Mouse (Mus musculus) brain, embryonic 14.5 days (tissue): ENCODE data around the gene Tnrc6c. TPM values are rescaled to one million over a fixed set of nuclear protein-coding genes. Genes with fewer than 3 reads are reported as not detected.
A peak's percentile ranks its signal among the peaks of the same experiment; 100 is the strongest.

Source experiments
- DNase-seq: peaks from one replicate; pipeline ENCODE4 v3.0.0-alpha.2; 2011; ENCODE audit warnings: low read depth
- CTCF ChIP-seq: fragments of 200-500 bp; IDR thresholded peaks from 2 replicates; pipeline ENCODE4 v1.5.1; 2012; ENCODE audit warnings: inconsistent platforms, mild to moderate bottlenecking, moderate library complexity, borderline replicate concordance; ENCODE audit not compliant: insufficient read depth, insufficient read length; ENCODE audit errors: extremely low read depth
- POLR2A ChIP-seq: fragments of 200-500 bp; IDR thresholded peaks from 2 replicates; pipeline ENCODE4 v1.6.1; 2012; ENCODE audit warnings: mild to moderate bottlenecking, inconsistent platforms, borderline replicate concordance; ENCODE audit not compliant: poor library complexity, insufficient read depth, insufficient read length, severe bottlenecking; ENCODE audit errors: extremely low read depth
- polyA plus RNA-seq: library from polyadenylated mRNA; depleted of rRNA; stranded (reverse); fragments of >200 nt; gene quantifications from 2 replicates; pipeline ENCODE4 v1.2.3, GENCODE M21; 2012

The Tnrc6c gene
- polyA plus RNA-seq, 1 experiment: 82.0 TPM

GRCm38 (mm10) chr11:117710815-117711294 lies 56.8 kb downstream of the Tnrc6c start:
- DNase-seq: no peak
- TF ChIP-seq POLR2A (no peak), CTCF (no peak)

DNA sequence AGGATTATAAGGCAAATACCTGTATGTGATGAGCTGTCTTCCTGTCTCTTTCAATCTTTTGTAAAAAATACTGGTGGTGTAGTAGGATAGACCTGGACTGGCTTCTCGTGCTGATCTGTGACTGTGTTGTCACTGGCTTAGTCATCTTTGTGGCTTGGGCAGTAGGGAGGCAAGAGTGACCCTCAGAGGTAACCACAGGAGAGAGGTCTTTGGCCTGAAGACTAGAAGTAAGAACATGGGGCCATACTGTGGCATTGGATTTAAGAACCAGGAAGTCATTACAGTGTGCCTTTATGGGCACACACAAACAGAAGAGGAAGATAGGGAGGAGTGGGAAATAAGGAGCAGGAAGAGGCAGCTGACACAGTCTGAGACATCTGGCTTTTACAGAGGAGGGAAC lies 58.0 kb downstream of the Tnrc6c start:
- TF ChIP-seq POLR2A: no peak
- DNase-seq: no peak

- no peak for DNase-seq
- no peak for TF ChIP-seq POLR2A
- TF ChIP-seq CTCF: no peak
Measured at GRCm38 (mm10) chr11:117713375-117713774, 59.3 kb downstream of the Tnrc6c start.

- TF ChIP-seq POLR2A (no peak), CTCF (no peak)
Measured at GRCm38 (mm10) chr11:117718838-117719237, 64.7 kb downstream of the Tnrc6c start.

DNA sequence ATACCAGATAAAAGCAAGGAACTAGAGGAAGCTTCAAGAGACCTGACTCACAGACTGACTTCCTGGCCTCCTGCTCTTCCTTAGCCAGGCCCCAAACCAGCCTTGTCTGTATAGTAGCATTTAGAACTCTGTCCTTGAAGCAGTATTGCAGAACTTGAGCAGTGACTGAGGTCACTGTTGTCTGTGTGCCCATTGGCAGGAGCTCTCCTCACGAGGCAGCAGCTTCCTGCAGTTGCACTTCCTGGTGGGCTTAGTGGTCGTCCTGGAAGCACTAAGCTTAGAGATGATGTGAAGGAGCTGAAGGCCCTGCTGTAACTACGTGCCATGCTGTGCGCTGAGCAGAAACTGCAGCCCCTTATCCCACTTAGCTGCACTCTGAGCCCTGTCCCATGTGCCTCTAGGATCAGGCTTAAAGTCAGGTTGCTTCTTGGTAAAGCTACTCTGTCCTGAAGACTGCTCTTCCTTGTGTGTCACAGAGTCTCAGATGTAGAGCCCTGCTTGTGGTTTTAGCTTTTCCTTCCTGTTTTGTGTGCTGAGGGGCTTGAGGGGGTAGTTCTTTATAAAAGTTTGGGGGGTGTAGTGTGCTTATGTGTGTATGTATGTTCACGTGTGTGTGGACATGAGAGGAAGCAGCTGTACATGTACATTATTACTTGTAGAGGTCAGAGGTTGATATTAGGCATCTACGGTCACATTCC lies 70.7 kb downstream of the Tnrc6c start:
- DNase-seq: no peak
- TF ChIP-seq CTCF (no peak), POLR2A (no peak)

More at GRCm38 (mm10) chr11:117718838-117719237, 64.7 kb downstream of the Tnrc6c start:
- DNase-seq: no peak

- no peak for TF ChIP-seq POLR2A
- no peak for TF ChIP-seq CTCF
- no peak for DNase-seq
Measured at GRCm38 (mm10) chr11:117727031-117727430, 72.9 kb downstream of the Tnrc6c start.

DNA sequence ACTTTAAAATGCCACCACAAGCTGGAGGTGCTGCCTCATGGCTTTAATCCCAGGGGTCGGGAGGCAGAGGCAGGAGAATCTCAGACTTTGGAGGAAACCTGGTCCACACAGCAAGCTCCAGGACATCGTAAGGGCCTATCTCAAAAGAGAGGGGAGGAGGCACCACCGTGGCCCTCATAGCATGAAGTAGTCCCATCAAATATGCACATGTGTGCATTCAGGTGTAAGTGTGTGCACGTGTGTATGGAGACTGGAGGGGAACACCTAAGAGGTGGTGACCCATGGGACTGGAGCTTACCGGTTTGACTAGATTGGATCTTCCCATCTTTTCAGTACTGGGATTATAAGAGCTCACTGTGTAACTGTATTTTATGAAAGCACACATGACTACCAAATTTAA lies 74.2 kb downstream of the Tnrc6c start:
- TF ChIP-seq CTCF: no peak
- no peak for TF ChIP-seq POLR2A
- DNase-seq: no peak

GRCm38 (mm10) chr11:117728841-117729240 lies 74.8 kb downstream of the Tnrc6c start:
- no peak for TF ChIP-seq CTCF
- TF ChIP-seq POLR2A: no peak
- peak; percentile 56 for DNase-seq

- no peak for TF ChIP-seq CTCF
- no peak for TF ChIP-seq POLR2A
- no peak for DNase-seq
Measured at GRCm38 (mm10) chr11:117729341-117729740, 75.3 kb downstream of the Tnrc6c start.

GRCm38 (mm10) chr11:117729798-117730489 lies 75.9 kb downstream of the Tnrc6c start:
- no peak for DNase-seq
- TF ChIP-seq POLR2A: no peak
- TF ChIP-seq CTCF: no peak

GRCm38 (mm10) chr11:117730490-117730838 lies 76.4 kb downstream of the Tnrc6c start:
- no peak for TF ChIP-seq POLR2A
- DNase-seq: no peak

DNA sequence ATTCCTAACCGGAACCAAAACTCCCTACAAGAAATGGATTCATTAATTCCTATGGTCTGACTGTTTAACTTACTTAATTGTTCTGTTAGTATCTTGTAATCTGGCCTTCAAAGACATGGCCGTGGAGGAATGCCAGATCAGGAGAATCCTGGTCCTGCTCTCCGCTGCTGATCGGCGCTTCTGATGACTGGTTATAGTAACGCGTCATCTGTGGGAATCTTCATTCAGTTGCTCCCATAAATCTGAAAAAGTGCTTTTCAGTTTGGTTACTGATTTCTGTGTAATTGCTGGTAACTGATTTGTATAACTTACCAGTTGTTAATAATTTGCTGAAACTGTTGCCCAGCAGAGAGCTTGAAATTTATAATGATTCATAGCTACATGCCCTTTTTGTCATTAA lies 77.4 kb downstream of the Tnrc6c start:
- no peak for DNase-seq
- TF ChIP-seq POLR2A (no peak), CTCF (no peak)

DNA sequence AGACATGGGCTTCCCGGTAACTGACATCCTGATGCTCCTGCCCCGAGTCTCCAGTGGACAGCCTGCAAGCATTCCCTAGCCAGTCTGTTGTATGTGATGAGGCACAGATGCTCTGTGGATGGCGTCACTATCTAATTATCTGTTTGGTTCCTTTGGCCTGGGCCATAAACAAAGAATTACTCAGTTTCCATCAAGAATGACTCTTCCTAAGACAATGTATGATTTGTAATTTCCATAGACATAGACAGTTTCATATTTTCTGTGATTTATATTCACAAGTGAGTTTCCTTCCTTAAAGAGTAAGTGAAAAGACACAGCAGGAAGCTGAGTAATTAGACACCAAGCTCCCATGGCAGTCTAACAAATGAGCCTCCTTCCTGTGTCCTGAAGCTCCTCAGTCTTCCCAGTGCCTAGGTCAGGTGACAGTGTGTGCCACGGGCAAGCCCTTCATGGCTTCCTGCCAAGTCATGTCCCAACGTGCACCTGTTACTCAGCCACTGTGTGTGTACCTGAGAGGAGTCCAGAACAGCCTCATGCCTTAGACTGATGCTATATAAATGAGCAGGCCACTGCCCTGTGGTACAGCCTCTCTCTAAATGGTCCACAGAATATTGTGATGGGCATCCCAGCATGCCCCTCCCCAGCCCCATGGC lies 82.1 kb downstream of the Tnrc6c start:
- no peak for TF ChIP-seq POLR2A
- TF ChIP-seq CTCF: no peak
- DNase-seq: peak; percentile 16
